Mouse (Mus musculus) embryo, embryonic 9.5 days (tissue): ENCODE results near the gene Vmn1r38.
"Not testable (repeated sequence)": the region's sequence is repeated elsewhere in the genome, so short reads cannot be mapped to it uniquely, and the experiment has no call there.

Source experiments
- DNase-seq: peaks from one replicate; pipeline ENCODE4 v3.0.0-alpha.2; 2017; ENCODE audit errors: extremely low spot score

The Vmn1r38 gene

GRCm38 (mm10) chr6:66782527-66782926 is at the start of gene Vmn1r38:
TSS of gene Vmn1r38 (minus strand) at chr6:66782627.
- not testable (repeated sequence) for DNase-seq

GRCm38 (mm10) chr6:66810509-66810908 is 28.1 kb upstream of the Vmn1r38 start, which contains the start of gene Vmn1r39:
TSS of gene Vmn1r39 (minus strand) at chr6:66810609.
- DNase-seq = no peak

GRCm38 (mm10) chr6:66806311-66806710 is 23.9 kb upstream of the Vmn1r38 start:
- no peak for DNase-seq

- no peak for DNase-seq
Measured at GRCm38 (mm10) chr6:66805713-66806112, 23.3 kb upstream of the Vmn1r38 start.

GRCm38 (mm10) chr6:66729082-66729481 is 53.3 kb downstream of the Vmn1r38 start, which contains the start of gene Vmn1r37:
TSS of gene Vmn1r37 (plus strand) at chr6:66729382.
- not testable (repeated sequence) for DNase-seq
